Mouse (Mus musculus): Measurements from ENCODE around the gene Tom1l1. TPM values are rescaled to one million over a fixed set of nuclear protein-coding genes. Genes with fewer than 3 reads are reported as not detected.

The Tom1l1 gene
- polyA plus RNA-seq, 1 experiment from 2014 or later: 18.8 TPM

DNA sequence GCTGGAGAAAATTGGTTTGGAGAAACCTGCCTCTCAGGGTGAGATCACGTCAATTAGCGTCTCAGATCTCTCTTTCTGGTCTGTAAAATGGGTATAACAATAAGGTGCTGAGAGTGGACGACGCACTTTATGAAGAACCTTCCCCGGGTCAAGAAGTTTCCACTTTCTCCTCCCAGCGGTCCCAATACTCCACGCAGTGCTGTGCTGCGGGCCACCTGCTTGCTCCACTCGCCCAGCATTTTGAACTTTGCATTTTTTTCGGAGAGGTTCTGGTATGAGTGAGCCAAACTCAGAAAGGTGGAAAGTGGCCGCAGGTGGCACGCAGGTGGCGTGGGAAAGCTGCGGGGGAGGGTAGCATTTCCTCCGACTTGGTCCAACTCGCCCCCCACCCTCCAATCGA, 1.1 kb downstream of the Tom1l1 start:
- no peaks in the 10 kb centered on the region for H3K27me3 ChIP-seq (replicated peaks)
- H3K9ac ChIP-seq: peak overlapping the region; percentile 65
- peak overlapping the region; percentile 96 for H3K4me2 ChIP-seq
- peaks cover 15% of the 10 kb centered on the region; the same call in 1 of the 2 replicates for H3K4me1 ChIP-seq
- 1% methylated on average over 17 of the region's 17 CpGs for WGBS
- ATAC-seq (replicated peaks): peak; percentile 59
- peak overlapping the region; percentile 71; the same call in 1 of the 2 replicates for H3K27ac ChIP-seq
- H3K36me3 ChIP-seq (replicated peaks): no peaks in the 10 kb centered on the region
- peak overlapping the region; percentile 66 for H3K4me3 ChIP-seq
- no peaks in the 10 kb centered on the region for H3K9me3 ChIP-seq

DNA sequence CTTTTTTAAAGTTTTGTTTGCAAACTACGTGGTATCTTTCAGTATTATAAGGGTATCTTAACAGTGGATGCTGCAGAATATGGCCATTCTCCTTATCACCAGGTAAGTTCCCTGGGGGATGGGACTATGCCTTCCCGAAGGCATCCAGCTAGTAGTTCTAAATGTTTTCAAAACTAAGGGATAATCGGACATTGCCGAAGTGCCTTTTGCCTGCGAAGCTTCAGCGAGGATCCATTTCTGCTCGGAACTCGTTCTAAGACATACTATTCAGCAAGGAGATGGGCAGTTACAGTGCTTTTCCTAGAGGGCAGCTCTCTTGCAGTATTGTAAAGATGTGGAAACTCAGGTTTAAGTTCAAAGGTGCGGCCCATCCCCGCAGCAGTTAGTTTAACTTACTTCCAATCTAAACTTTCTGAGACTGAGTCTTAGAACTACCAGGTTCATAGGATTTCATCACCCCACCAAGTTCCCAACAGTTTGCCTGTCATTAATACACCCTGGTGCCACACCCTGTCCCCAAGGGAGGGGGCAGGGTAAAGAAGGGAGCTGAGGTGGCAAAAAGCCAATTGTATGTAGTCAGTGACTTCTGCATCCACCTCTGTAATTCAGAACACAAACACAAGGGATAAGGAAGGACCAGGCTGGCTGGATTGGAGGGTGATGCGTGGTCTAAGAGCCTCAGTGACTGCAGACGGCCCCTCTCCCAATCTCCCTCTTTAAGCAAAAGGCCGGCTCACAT, 1.7 kb downstream of the Tom1l1 start:
- Histone ChIP-seq H3K4me1 (peaks cover 15% of the 10 kb centered on the region; the same call in 1 of the 2 replicates), H3K27me3 (replicated peaks) (no peaks in the 10 kb centered on the region), H3K27ac (no peak overlapping the region), H3K36me3 (replicated peaks) (no peaks in the 10 kb centered on the region), H3K9me3 (no peaks in the 10 kb centered on the region), H3K4me2 (peak overlapping the region; percentile 96), H3K9ac (no peak overlapping the region), H3K4me3 (peak overlapping the region; percentile 66)
- ATAC-seq (replicated peaks): 0 out of 2 replicates have a peak, but pooled peaks have one; percentile 8
- WGBS: 72% methylated on average over 13 of the region's 13 CpGs

- Histone ChIP-seq H3K27ac (no peak overlapping the region), H3K9me3 (no peaks in the 10 kb centered on the region), H3K4me3 (no peak overlapping the region), H3K4me2 (no peak overlapping the region), H3K36me3 (replicated peaks) (no peaks in the 10 kb centered on the region), H3K9ac (no peak overlapping the region), H3K4me1 (peaks cover 15% of the 10 kb centered on the region; the same call in 1 of the 2 replicates), H3K27me3 (replicated peaks) (no peaks in the 10 kb centered on the region)
- ATAC-seq (replicated peaks): no peak
- 62% methylated on average over 6 of the region's 6 CpGs for WGBS
These were observed 3.0 kb downstream of the Tom1l1 start for GRCm38 (mm10) chr11:90685196-90685595.

GRCm38 (mm10) chr11:90684765-90685164, 3.4 kb downstream of the Tom1l1 start:
- H3K27ac ChIP-seq: no peak overlapping the region
- H3K9me3 ChIP-seq: no peaks in the 10 kb centered on the region
- no peak overlapping the region for H3K4me3 ChIP-seq
- no peaks in the 10 kb centered on the region for H3K27me3 ChIP-seq (replicated peaks)
- no peak for ATAC-seq (replicated peaks)
- H3K4me1 ChIP-seq: peaks cover 15% of the 10 kb centered on the region; the same call in 1 of the 2 replicates
- WGBS: 77% methylated on average over 6 of the region's 6 CpGs
- H3K9ac ChIP-seq: no peak overlapping the region
- no peak overlapping the region for H3K4me2 ChIP-seq
- no peaks in the 10 kb centered on the region for H3K36me3 ChIP-seq (replicated peaks)

DNA sequence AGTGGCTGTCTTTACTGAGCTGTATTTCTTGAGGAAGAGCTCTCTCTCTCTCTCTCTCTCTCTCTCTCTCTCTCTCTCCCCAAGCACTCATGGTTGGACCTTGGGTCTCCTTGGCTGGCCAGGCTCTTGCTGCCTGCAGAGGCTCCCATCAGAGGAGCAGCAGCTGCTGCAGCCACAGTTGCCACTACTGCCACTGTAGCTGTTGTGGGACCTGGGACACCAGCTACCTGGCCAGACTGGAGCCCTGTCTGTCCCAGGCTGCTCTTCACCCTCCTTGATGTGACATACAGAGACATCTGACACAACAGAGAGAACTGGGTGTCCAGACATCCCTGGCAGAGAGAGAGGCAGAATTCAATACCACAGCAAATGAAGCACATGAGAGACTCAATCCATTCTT, 7.0 kb downstream of the Tom1l1 start:
- Histone ChIP-seq H3K4me2 (no peak overlapping the region), H3K4me1 (0 out of 2 replicates have a peak, but pooled peaks cover 2% of the 10 kb centered on the region), H3K9ac (no peak overlapping the region), H3K36me3 (replicated peaks) (no peaks in the 10 kb centered on the region), H3K9me3 (no peaks in the 10 kb centered on the region), H3K27me3 (replicated peaks) (no peaks in the 10 kb centered on the region), H3K4me3 (no peak overlapping the region), H3K27ac (no peak overlapping the region)
- no peak for ATAC-seq (replicated peaks)

DNA sequence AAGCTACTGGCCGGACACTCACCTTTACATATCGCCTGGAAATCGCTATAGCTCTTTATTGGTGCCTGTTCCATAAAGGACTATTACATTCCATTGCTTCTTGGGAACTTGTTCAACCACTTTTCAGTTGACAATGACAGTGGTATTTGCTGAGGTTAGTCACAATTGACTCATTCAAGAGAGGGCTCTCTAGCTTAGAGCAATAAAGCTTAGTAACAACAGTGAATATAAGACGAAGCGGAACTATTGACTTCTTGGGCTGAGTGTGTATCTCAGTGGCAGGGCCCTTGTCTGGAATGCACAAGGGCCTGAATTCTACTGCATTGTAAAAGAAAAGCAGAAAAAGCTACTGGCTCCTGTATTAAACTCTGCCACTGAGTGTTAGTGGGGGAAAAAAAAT, 9.6 kb downstream of the Tom1l1 start:
- H3K9ac ChIP-seq: no peak overlapping the region
- H3K27ac ChIP-seq: no peak overlapping the region
- WGBS: 81% methylated on average over 5 of the region's 5 CpGs
- no peak overlapping the region for H3K4me2 ChIP-seq
- H3K36me3 ChIP-seq (replicated peaks): no peaks in the 10 kb centered on the region
- H3K4me1 ChIP-seq: no peaks in the 10 kb centered on the region
- no peaks in the 10 kb centered on the region for H3K9me3 ChIP-seq
- ATAC-seq (replicated peaks): no peak
- H3K4me3 ChIP-seq: no peak overlapping the region
- H3K27me3 ChIP-seq (replicated peaks): no peaks in the 10 kb centered on the region

DNA sequence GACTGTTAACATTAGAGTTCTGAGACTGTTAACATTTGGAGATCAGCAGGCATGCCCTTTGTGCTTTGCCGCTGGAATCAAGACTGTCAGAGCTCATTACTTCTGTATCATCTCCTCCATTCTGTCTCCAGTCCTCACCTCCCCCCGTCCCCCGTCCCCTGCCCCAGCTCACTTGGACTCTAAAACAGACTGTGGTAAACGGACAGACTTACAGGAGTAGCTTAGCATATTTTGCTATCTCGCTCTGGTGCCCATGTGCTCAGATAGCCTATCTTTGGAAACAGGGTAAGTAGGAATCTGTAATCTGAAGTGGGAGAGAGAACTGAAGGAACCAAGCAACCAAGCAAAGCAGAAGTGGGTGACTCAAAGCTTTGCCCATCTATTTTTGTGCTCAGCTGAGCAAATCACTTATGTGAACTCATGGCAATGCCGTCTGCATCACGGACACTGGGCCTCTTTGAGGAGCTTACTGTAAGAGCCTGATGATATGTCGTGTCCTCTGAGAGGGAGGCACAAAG, 10.3 kb downstream of the Tom1l1 start:
- H3K27me3 ChIP-seq (replicated peaks): no peaks in the 10 kb centered on the region
- H3K9me3 ChIP-seq: no peaks in the 10 kb centered on the region
- ATAC-seq (replicated peaks): no peak
- H3K4me1 ChIP-seq: no peaks in the 10 kb centered on the region
- H3K4me3 ChIP-seq: no peak overlapping the region
- H3K27ac ChIP-seq: no peak overlapping the region
- no peak overlapping the region for H3K4me2 ChIP-seq
- H3K36me3 ChIP-seq (replicated peaks): no peaks in the 10 kb centered on the region
- H3K9ac ChIP-seq: no peak overlapping the region
- 74% methylated on average over 8 of the region's 8 CpGs for WGBS

DNA sequence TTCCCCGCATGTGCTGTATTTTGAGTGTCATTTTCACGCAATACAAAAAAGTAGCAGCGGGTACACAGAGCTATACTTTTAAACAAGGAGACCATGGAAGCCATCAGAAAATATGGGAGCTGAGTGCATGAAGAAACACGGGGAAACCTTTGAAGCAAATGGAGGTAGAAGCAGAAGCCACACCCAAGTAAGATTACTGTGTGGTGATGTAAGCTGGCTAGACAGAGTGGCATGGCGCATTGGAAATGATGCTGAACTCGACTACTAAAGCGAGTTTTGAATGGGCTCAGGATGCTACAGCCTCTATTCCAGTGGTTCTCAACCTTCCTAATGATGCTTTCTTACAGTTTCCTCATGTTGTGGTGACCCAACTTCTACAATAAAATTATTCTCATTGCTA, 11.1 kb downstream of the Tom1l1 start:
- no peaks in the 10 kb centered on the region for H3K9me3 ChIP-seq
- H3K27ac ChIP-seq: no peak overlapping the region
- H3K36me3 ChIP-seq (replicated peaks): no peaks in the 10 kb centered on the region
- no peaks in the 10 kb centered on the region for H3K27me3 ChIP-seq (replicated peaks)
- 86% methylated on average over 7 of the region's 7 CpGs for WGBS
- no peak overlapping the region for H3K9ac ChIP-seq
- H3K4me2 ChIP-seq: no peak overlapping the region
- H3K4me1 ChIP-seq: no peaks in the 10 kb centered on the region
- H3K4me3 ChIP-seq: no peak overlapping the region
- no peak for ATAC-seq (replicated peaks)

DNA sequence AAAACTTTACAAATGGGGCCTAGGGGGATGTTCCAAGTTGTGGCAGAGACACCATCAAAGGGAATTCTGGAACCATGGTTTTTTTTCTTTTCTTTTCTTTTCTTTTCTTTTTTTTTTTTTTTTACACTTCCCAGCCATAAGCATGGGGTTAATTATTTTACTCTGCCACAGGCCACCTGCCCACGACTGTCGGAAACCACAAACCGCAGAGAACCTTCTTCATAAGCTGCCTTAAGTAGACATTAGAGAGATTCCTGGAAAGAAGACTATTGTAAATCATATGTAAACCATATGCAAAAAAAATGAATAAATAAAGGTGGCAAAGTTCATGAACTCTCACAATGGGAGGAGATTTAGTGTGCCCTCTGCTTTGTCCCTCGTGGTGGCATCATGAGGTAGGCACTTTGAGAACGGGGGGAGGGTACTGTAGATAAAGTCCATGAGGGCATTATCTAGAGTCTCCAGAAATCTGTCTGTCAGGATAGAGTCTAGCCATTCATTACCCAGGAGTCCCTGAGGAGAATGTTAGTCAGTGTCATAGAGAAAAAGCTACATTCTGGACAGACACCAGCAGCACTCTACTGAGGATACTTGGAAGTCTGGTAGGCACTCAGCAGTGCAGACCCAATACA, 12.6 kb downstream of the Tom1l1 start:
- Histone ChIP-seq H3K36me3 (replicated peaks) (no peaks in the 10 kb centered on the region), H3K27ac (no peak overlapping the region), H3K9ac (no peak overlapping the region), H3K27me3 (replicated peaks) (no peaks in the 10 kb centered on the region), H3K4me3 (no peak overlapping the region), H3K4me1 (no peaks in the 10 kb centered on the region), H3K9me3 (no peaks in the 10 kb centered on the region), H3K4me2 (no peak overlapping the region)
- WGBS: 84% methylated on average over 5 of the region's 5 CpGs
- no peak for ATAC-seq (replicated peaks)

DNA sequence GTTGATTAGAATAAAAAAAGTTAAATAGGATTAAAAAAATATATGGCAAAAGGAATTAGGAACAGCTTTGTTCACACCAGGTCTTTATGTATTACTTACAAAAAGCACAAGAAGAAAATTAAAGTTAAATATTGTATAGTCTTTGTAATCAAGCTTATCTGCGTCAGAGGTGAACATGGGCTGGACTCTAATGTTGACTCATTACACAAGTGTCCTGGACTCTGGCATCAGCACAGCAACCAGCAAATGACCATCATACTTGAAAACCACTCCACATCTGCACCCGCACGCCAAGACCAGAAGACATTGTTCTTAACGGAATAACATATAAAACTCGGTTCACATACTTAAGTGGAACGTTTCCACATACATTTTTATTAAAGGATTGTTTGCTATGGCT, 20.8 kb downstream of the Tom1l1 start:
- Histone ChIP-seq H3K36me3 (replicated peaks) (no peaks in the 10 kb centered on the region), H3K27me3 (replicated peaks) (no peaks in the 10 kb centered on the region), H3K4me1 (peaks cover 28% of the 10 kb centered on the region), H3K27ac (no peak overlapping the region), H3K9ac (no peak overlapping the region), H3K9me3 (no peaks in the 10 kb centered on the region), H3K4me2 (no peak overlapping the region), H3K4me3 (no peak overlapping the region)
- 97% methylated on average over 6 of the region's 6 CpGs for WGBS
- no peak for ATAC-seq (replicated peaks)

DNA sequence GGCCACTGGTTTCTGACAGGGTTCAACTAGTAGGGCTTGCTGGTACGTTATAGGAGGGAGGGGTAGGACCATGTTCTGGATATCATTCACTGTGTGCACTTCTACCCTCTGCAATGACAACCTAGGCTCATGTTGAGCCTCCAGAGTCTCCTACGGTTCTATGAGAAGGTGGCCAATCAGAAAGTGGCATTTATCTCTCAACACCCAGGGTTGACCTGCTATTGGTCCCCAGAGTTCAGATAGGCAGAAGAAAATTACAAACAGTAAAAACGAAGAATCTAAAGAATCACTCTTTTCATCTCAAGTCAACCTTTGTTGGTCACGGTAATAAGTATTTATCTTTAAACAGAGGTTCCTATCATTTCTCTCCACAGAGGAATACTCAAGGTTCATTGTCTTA, 21.2 kb downstream of the Tom1l1 start:
- Histone ChIP-seq H3K9ac (no peak overlapping the region), H3K9me3 (no peaks in the 10 kb centered on the region), H3K27me3 (replicated peaks) (no peaks in the 10 kb centered on the region), H3K27ac (no peak overlapping the region), H3K4me1 (peaks cover 28% of the 10 kb centered on the region), H3K4me2 (no peak overlapping the region), H3K4me3 (no peak overlapping the region), H3K36me3 (replicated peaks) (no peaks in the 10 kb centered on the region)
- no peak for ATAC-seq (replicated peaks)
- 92% methylated on average over 4 of the region's 4 CpGs for WGBS

DNA sequence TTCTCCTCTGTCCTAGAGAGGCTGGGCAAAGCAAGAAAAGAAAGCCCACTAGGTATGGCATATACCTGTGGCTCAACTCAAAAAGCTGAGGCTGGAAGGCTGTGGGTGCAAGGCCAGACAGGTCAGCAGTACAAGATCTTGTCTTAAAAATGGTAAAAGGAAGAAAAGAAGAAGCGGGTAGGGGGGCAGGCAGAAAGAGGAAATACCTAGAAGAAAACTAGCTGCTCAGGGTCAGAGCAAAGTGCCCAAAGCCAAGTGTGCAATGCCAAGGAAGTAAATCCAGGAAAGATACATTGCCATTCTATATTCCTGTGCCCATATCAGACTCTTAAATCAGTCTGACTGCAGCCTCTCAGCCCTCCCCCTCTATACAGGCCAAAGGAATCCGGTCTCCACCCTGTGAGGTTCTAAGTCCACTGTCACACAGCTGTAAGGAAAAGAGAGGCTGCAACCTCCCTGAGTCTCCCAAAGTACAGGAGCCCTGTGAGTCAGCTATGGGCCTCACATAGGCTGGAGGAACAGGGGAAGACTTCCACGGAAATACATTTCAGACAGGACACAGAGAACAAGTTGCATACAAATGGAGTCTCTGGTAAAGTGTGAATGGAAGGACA, 21.9 kb downstream of the Tom1l1 start:
- Histone ChIP-seq H3K27me3 (replicated peaks) (no peaks in the 10 kb centered on the region), H3K27ac (no peak overlapping the region), H3K4me1 (peaks cover 28% of the 10 kb centered on the region), H3K9me3 (no peaks in the 10 kb centered on the region), H3K4me2 (no peak overlapping the region), H3K4me3 (no peak overlapping the region), H3K9ac (no peak overlapping the region), H3K36me3 (replicated peaks) (no peaks in the 10 kb centered on the region)
- no peak for ATAC-seq (replicated peaks)
- WGBS: 72% methylated on average over 3 of the region's 3 CpGs
